Mouse (Mus musculus) natural killer cell, adult 2 months (primary cell): ENCODE measurements around the gene Fam13c.

Experiments used
- DNase-seq, 2 experiments: peaks; one replicate each; pipeline ENCODE4 v3.0.0; 2022; ENCODE audit warnings: low spot score in 2 of 2

The Fam13c gene

DNA sequence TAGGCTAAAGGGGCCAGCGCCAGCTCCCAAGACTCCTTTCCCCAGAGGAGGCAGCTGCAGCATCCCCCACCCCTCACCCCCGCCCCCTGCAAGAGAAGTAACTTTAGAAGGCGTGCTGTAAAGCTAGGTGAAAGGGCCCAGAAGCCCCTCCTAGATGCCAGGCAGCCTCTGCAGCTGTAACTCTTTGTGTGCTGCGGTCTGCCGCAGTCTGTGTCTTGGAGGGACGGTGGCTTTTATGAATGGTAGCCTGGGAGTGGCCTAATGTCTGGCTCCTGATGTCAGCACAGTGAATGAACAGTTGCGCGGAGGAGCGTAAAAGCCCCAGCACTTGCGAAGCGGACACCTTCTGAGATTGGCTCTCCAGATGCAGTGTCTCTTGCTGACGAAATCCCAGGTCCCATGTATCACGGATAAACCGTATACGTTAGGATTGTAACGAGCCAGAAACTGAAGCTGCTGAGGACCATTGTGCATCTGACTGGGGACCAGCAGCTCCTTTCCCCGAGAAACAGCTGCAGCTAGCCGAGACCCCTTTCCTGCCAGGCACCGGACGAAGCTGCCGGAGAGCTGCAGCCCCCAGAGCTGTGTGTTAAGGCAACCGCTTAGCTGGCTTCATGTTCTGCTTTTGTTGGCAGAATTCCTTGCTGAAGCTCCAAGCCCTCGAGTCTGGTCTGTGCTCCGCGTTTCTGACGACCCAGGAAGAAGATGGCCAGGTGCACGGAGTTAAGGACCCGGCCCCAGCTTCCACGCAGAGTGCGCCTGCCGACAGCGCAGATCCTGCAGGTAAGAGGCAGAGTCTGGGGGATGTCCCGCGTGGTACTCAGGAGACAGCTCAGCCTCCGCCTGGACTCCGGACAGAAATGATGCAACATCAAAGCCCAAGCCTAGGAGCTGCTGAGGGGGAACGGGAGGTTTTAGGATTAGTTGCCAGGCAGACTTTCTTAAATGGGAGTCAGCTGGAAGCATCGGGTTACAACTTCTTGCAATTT lies 80.2 kb downstream of the Fam13c start:
- no peak for DNase-seq

DNA sequence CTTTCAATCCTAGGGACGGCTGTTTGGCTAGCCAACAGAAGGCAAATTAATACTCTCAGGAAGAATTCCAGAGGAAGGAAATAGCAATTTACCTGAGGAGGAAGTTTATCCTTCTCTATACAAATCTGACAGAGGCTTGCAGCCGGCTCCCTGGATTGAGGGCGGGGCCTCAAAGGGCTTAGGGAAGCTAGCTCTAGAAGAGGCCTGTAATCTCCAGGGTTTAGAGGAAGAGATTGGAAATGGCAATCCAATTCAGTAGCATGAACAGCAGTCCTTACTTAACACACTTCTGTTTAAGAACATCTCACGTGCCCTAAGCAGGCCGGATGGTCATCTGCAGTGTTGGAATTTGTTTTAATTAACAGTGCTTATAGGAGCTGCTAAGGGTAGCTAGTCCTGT lies 81.1 kb downstream of the Fam13c start:
- no peak for DNase-seq

DNA sequence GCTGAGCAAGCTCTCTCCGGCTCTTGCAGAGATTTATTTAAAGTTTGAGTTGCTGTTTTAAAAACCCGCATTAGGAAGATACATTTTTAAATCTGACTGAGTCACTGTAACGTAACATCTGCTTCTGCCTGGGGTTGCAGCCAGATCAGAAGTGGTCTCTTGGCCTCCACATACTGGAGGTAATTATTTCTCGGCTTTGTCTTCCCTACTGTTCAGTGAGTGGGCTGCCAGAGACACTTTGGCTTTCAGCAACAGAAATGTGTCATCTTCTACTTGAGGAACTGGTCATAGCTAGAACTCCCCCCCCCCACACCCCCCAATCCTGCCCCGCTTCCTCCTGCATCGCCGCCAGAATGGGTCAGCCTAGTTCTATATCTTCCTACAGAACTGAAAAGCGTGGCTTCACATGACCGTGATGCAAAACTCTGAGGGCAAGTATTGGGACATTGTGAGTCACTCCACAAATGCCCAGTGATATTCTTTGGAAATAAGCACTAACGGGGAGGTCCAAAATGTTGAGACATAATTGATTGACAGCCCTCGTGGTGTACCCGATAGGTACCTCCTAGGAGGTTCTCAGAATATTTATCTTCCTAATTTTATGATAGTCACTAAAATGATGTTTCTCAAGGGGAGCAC lies 90.0 kb downstream of the Fam13c start:
- DNase-seq, result no peak

DNA sequence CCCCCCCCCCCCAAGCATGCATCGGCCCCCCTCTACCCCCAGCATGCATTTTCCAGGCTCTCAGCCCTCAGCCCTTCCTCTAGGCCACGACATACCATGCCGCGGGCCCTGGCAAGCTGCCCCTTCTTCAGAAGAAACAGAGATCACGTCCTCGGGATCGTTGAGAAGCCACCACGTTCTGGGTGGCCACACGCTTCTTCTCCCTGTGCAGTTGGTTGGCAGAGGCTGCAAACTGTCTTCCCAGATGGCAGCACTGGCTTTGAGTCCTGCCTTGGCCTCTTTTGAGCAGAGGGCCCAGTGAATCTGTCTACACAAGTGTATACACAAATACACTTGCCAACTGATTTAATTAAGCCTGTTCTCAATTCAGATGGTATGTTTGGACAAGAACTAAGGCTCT lies 92.0 kb downstream of the Fam13c start:
- DNase-seq, result no peak

DNA sequence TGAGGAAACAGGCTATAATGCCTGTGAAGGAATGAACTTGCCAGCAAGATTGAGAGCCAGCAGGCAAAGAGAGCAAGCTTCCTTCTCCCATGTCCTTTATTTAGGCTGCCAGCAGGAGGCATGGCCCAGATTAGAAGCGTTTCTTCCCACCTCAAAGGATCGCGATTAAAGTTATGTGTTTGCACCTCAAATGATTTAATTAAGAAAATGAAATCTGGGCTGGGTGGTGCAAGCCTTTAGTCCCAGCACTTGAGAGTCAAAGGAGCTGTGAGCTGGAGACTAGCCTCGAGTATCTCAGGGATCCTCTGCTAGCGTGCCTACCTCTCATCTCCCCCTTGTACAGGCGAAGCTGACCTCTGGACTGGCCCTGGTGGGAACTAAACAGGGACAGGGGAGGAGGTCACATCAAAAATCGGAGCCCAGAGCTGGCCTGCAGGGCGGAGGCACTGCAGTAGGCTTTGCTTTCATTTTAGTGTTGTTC lies 93.1 kb downstream of the Fam13c start:
- DNase-seq, result no peak

DNA sequence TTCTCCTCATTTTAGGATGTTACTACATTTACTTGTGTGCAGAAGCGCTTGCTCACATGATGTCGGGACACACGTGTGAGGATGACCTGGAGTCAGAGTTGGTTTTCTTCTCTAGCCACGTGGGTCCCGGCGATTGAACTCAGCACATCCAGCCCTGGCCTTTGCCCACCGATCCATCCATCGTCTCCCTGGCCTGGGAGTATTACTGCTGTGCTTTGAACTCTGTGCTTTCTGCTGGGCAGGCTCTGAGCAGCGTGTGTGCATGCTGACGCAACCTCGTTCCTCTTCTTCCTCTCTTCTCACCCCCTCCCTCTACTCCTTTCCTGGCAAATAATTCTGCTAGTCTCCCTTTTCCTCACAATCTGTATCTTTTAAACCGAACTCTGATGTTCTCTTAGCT lies 93.7 kb downstream of the Fam13c start:
- DNase-seq, result no peak

DNA sequence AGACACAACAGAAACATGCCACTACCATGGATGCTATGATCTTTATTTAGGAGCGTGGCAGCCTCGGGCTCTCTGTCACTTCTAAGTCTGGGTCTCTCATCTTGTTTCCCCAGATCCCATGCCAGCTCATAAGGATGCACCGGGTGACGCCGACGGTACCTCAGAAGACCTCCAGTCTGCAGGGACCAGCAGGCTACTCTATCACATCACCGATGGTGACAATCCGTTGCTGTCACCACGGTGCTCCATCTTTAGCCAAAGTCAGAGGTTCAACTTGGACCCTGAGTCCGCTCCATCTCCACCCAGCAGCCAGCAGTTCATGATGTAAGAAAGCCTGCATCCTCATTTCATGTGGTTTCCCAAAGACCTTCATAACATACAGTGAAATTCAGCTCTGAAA lies 94.3 kb downstream of the Fam13c start:
- DNase-seq, result no peak

DNA sequence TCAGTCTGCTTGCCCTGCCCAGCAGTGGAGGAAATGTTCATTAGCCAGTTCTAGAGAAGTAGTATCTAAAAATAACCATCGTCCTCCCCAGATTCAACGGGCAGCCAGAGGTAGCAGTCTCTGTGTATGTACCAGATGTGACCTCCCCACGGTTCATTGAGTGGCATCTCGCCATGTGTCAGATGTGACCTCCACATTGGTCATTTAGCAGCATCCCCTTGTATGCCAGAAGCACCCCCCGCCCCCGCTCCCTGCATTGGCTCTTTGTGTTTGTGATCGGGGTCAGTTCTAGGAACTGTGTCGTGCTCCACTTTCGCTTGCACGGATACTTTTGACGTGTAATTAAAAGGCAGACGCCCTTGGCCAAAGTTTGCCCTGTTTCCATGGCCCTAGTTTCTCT lies 95.1 kb downstream of the Fam13c start:
- DNase-seq, result no peak

DNA sequence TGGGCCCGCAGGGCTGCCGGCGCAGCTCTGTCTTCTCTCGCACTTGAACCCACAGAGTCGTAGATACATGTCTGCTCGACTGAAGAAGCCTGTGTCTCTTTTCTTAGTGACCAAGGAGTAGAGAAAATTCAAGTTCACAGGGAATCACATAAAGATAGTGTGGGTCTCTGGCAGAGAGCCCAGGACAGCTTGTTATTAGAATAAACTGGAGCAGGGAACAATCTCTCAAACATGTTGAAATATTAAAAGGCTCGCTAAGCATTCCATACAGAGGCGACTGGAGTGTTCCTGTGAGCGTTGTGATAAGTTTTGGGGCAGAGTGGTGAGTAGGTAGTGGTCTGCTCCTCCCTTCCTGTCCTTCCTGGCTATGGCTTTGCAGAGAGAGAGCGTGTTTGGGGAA lies 97.4 kb downstream of the Fam13c start:
- no peak for DNase-seq

DNA sequence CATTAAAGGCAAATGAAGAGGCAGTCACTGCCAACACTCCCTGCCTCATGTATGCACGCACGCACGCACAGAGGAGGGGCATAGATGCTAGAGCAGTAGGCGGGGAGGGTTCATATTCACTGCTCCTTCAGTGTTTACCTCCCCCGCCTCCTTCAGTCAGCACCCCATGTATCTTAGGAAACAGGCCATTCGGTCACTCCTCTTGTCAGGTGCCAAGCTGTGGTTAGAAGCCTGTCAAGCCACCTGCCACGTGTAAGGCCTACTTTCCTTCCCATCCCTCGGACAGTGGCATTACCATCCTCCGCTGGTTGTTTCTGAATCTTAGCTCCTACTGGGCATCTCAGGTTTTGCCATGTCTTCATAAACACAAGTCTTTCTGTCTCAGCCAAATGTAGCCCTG lies 99.0 kb downstream of the Fam13c start:
- no peak for DNase-seq

DNA sequence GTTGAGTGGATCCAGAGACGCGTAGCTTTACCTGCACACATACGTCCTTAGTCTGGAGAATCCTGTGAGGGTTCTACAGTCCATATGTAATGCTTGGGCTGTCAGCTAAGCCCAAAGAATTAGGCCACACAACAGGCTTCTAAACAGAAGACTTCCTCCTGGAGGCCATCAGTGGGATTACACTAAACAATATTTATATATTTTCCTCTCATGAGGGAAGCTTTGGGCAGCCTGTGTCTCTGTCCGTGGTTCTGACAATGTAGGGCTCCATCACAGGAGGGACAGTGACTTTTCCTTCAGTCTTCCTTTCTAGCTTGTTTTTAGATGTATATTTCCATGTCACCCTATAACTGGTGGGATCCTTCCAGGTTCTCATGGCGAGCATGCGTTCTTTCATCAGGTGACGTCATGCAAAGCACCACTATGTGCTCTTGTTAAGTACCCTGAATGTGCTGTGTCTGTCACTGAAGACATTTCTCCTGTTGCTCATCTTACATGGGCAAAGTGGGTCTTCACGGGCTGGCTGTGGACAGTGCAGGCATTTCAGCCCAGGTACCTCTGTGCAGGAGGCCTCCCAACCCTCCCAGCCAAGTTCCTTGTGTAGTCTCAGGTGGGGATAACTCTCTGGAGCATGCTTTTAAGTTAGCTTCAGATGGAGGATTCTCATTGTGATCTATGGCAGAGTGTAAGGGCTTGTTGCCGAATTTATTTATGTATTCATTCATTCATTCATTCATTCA lies 100.3 kb downstream of the Fam13c start:
- no peak for DNase-seq

DNA sequence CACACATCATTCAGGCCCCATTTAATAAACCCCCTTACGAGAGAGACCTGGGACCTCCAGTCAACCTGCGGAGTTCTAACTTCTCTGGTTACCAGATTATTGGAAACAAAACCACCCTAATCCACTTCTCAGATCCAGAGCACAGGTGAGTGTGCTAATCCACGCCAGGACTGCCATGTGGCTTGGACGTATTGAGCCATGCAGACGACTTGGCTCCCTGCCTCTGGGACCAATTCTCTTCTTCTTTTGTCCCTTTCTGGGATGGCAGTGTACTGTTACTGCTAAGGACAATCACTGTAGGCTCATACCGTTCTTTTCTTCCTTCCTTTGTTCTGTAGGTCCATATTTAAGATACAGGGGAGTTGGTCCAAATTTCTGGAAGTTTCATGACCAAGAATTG lies 102.6 kb downstream of the Fam13c start:
- DNase-seq, result no peak

DNA sequence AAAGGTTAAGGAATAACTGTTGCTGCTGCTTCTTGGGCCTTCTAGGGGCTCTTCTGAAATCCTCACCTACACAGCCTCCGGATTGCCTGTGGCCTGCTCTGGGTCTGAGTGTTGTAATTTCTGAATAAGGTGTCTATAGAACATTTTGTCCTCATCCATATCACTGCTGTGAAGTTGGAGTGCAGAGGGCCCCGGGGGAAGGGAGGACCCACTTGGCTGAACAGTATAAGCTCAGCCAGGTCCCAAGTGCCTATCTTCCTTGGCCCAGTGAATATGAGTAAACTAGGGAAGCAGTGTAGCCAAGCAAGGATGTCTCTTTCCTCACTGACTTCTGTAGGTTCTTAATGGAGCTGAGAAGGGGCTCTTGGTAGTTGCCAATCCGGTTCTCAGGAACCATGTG lies 112.2 kb downstream of the Fam13c start:
- no peak for DNase-seq

DNA sequence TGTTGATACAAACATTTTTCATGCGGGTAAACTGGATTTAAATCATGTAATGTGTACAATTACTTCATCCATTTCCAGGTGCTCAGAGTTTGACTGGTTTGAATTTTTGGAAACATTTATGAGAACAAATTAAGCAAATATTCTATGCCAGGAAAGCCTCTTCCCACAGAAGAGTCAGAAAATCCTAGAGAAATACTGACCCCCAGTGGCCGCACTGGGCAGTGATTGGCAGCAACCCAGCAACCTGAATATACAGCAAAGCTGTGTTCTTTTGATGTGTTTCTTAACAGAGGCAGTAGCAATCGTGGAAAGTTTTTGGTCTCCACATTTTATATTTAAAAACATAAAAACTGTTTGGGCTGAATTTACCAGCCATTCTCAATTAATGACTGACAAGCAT lies 123.4 kb downstream of the Fam13c start:
- no peak for DNase-seq

DNA sequence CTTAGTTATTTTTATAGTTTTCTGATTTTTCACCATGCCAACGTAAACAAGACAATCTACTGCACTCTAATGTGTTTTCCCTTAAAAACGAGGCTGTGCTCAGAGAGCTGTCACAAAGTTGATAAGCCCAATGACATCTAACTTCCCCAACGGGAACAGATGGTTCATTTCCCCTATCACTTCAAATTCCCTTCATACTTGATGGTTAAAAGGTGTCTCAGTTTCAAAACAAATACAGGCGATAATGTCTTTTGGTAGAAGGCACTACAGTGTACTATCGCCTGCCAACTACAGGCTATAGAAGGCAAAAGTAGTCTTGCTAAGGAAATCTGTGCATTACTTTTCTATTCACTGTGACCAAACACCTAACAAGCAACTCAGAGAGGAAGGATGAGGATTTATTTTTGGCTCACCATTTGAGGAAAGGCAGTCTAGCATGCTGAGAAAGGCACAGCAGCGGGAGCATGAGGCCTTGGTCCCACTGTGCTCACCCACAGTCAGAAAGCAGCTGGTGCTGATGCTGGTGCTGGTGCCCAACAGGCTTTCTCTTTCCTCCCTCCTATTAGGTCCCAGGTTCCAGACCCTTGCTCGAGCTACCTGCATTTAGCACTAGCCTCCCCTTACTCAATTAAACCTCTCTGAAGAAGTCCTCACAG lies 141.4 kb downstream of the Fam13c start:
- DNase-seq, result no peak

DNA sequence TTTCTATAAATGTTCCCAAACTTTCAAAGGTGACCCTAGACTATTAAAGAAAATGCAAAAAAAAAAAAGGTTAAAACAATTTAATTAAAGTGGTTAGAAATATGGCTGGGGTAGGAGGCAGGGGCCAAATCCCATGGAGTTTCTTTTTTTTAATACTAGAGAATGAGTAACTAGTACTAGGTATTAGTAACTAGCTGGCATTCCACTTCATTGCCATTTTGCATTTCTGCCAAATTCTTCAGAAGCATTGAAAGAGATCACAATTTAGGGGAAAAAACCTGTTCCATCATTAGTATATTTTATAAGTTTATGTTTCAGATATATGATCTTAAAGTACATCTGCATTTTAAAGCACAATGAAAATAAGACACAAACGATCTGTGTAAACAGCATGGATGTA lies 143.9 kb downstream of the Fam13c start:
- DNase-seq, result no peak

DNA sequence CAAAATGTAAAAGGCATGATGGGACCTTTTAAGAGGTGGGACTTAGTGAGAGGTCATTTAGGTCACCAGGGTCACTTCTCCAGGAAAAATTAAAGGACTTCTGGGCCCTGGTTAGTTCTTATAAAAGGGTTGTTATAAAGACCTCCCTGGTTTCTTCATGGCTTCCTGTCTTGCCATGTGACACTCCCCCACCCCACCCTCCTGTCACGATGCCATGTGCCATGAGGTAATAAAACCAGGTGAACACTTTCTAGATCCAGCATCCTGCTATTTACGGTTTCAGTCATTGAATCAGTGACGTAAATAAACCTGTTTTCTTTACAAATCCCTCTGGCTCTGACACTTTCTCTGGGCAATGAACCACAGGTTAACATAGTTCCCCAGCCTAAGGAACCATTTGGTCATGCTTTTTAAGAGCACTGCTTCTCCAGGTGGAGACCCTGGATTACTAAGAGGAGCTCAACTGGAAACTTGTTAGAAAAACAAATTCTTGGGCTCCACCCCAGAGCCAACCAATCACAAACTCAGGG lies 146.7 kb downstream of the Fam13c start:
- no peak for DNase-seq

DNA sequence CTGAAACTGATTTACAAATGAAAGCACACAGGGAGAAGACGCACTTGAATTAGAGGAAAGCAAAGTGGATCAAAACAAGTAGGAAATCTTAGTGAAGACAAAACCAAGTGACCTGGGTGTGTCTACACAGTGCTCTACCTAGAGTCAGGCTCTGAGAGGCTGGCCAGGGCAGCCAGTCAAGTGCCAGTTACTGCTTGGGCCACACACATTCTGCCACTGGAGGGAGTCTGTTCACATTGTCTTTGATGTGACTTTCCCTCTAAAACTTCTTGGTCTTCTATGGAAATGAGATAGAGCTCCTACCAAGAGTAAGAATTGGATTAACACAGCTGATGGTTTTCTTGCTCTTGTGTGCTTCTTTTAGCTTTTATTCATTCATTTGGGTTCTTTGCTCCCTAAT lies 153.7 kb downstream of the Fam13c start:
- no peak for DNase-seq

DNA sequence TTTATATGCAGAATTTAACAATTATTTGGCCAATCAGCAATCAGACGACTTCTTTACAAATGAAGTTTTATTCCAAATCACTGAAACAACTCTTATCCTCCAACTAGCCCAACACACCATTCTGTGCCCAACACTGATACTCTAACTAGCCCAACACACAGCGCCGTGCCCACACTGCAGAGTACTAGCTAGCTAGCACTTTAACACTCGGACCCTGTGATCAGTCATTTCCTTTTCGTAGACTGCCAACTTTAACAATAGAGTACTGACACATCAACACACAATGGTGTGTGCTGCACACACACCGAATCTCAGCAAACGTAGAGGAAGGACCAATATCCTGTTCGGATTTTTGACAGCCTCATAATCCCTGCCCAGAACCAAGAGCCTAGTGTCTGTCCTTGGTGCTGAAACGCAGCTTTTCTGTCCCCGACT lies 157.8 kb downstream of the Fam13c start:
- no peak for DNase-seq

DNA sequence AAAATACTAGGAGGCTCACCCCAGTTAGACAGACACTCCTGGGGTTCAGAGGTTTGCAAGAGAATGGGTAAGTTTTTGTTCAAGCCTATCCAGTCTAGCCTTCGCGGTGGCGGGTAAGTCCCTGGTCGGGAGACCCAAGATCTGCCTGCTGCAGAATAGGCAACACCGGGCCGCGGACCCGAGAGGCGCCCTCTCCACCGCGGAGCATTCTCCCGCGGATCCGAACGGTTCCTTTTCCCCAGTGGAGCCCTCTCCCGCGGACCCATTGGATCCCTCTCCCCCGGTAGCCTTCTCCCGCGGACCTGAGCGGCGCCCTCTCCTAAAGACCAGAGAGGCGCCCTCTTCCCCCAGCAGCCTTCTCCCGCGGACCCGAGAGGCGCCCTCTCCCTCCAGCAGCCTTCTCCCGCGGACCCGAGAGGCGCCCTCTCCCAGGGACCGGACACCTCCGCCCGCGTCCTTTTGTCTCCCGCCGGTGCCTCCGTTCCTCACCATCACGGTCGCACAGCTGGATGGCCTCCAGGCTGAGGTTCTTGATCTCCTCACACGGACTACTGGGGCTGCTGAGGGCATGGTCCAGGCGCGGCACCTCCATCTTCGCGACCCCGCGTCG lies 158.3 kb downstream of the Fam13c start:
- DNase-seq, result no peak
